Mouse (Mus musculus) fat pad, adult 2 months (tissue): Measurements from ENCODE around the gene Col25a1.

ENCODE experiments used
- DNase-seq: peaks from one replicate; pipeline ENCODE4 v3.0.0-alpha.2; 2011; ENCODE audit warnings: low read depth, low spot score; ENCODE audit errors: extremely low read depth

The Col25a1 gene

DNA sequence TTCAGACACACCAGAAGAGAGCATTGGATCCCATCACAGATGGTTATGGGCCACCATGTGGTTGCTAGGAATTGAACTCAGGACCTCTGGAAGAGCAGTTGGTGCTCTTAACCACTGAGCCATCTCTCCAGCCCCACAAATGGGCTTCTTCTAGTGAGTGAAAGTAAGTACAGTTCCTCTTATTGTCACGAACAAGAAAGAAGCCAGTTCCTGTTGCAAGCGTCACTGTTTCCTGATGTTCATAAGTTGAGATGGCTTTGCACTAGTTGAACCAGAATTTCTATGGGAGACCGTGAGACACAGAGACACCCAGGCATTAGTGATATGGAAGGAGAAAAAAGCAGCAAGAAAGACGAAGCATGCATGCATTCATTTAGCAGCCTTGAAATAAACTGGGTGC lies 110.6 kb downstream of the Col25a1 start:
- DNase-seq: no peak

DNA sequence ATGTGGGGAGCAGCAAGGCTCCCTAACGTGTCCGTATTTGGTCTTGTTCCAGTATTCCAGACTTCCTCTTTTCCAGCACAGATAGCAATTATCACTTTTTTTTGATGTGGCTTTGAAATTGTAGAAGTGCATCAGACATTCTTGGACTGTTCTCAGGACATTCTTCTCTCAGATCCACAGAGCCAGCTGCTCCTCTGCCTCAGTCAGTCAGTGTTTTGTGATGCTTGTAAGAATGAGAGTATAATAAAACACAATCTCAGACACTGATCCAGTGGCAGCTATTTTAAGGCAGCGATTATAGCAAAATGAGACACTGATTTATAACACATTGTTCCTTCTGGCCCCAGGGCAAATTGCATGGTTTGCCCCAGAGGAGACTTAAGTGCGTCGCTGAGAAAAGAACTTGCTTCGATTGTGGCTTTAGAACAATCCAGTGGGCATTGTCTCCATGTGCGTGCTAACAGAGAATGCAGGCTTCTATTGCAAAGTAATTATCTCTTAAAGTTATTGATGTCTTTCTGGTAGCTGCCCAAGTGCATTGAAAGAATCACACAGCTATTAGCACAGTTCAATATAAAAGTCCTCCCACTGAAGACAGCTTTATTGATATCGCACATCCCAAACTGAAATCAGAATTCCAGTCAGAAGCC lies 111.5 kb downstream of the Col25a1 start:
- DNase-seq: no peak

DNA sequence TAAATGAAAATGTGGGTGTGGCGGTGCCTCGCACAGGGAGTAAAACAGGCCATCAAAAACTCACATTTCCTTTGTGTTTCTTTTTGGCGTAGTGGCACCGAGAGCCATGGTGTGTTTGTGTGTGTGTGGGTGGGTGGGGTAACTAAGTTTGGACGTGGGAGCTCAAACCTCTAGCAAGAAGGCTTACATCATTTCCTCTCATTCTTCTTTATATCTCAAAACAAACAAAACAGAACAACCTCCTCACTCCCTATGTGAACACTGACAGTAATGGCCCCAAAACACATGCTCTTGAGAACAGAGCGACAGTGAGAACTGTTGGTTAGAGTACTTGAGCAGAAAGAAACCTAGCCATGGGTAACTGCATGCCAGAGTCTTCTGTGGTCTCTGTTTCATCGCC lies 121.1 kb downstream of the Col25a1 start:
- DNase-seq: no peak

DNA sequence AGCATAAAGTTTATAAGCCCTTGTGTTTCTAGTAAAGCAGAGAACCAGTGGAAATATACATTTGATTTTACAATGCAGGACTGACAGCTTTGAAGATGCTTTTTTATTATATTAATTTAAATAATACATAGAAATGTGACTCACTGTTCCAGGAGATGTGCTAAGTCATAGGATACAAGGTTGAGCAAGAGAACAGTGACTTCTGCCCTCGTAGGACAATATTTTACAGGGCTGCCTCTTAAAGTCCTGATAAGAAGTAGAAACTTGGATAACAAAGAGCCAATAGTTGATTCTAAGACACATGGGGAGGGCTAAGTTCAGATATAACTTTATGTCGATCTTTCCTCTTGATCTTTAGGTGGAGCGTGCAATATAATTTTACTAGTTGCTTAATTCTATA lies 124.8 kb downstream of the Col25a1 start:
- no peak for DNase-seq

DNA sequence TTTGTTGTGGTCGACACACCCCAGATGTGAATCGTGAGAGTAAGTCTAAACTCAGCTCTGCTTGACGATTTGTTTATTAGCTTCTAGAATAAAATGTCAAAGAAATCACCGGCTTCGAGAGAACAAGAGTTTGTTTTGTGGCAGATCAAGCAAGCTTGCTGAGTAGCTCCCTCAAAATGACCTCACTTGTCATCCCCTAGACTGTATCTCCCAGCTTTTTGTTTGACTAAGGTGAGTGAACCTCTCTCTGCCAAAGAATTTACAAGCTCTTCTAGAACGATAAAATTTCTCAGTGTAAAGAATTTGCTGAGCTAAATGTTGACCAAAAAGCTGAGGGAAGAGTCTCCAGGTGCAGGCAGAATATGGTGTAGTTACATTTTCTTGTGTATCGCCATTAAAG lies 125.3 kb downstream of the Col25a1 start:
- DNase-seq: no peak

DNA sequence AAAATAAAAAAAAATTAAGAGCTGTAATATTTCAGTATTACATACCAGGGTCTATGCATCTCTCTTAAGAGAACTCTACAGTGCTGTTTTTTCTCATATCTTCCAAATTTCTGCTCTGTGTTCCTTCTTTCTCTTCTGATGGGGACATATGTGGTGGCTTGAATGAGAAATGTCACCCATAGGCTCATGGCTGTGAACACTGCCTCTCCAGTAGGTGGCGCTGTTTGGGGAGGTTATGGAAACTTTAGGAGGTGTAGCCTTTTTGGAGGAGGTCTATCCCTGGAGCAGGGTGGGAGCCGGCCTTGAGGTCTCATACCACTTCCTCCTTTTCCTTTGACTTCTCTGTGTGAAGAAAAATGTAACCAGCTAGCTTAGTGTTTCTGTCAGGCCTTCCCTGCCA lies 128.4 kb downstream of the Col25a1 start:
- no peak for DNase-seq

DNA sequence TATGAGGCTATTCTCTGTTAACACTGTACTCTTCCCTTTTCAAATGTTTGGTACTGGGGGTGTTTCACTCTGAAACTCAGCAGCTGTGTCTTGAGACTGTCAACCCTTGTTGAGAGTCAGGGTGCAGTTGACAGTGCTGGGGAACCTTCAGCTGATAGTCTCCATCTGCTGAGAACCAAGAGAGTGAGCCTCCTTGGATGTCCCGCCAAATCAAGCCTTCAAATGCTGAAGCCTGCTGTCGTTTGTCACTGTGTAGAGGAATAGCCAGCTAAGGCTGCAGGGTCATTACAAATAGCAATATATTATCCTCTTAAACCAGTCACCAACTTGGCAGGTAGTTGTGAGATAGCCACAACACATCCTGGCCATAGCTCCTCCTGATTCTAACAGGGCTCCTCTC lies 129.0 kb downstream of the Col25a1 start:
- DNase-seq: no peak

DNA sequence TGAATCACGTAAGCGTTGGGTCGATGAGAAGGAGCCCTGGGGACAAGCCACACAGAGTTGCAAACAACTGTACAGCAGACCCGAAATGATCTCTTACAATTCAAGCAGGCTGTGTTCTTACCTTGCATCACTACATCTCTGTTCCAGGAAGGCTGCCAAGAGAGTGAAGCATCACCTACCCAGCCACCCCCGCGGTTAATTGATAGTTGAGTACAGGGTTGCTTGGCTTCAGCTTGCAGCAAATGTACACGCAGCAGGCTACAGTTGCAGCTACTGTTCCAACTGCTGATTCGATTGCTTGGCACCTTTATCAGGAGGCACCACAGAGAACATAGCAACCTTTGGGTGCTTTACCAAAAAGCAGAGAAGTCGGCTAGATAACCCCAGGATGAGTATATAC lies 133.8 kb downstream of the Col25a1 start:
- no peak for DNase-seq

DNA sequence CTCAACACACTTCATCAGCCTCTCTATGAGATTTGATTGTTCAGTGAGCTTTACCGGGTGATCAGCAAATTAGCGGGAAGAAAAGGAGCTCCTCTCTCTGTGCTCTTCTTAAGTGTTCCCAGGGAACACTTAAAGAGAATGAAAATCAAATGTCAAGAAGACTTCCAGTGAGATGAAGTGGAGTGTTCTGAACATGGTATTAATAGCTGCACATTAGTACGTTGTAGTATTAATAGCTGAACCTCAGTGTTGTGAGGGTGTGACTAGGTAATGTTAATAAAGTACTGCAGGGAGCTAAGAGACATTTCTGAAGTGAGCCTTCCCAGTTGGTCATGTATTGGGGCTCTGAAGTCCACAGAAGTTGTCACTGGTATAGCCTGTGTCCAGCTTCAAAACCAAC lies 139.2 kb downstream of the Col25a1 start:
- DNase-seq: no peak

DNA sequence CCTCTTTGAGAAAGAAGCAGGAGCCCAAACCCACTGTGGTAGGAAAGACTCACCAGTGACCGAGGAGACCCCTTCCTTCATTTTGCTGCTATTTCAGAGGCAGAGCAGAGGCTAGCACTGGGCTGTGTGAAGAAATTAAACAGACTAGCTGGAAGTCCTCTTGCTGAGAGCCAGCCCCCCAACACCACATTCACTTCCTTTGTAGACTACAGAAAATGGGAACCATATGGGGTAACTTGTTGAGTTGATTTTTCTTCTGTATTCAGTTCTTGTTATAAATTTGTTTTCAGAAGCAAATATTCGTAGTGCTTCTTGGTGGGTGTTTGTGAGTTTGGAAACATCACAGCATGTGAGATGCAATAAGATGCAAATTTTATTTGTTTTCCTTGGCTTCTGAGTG lies 142.6 kb downstream of the Col25a1 start:
- no peak for DNase-seq

DNA sequence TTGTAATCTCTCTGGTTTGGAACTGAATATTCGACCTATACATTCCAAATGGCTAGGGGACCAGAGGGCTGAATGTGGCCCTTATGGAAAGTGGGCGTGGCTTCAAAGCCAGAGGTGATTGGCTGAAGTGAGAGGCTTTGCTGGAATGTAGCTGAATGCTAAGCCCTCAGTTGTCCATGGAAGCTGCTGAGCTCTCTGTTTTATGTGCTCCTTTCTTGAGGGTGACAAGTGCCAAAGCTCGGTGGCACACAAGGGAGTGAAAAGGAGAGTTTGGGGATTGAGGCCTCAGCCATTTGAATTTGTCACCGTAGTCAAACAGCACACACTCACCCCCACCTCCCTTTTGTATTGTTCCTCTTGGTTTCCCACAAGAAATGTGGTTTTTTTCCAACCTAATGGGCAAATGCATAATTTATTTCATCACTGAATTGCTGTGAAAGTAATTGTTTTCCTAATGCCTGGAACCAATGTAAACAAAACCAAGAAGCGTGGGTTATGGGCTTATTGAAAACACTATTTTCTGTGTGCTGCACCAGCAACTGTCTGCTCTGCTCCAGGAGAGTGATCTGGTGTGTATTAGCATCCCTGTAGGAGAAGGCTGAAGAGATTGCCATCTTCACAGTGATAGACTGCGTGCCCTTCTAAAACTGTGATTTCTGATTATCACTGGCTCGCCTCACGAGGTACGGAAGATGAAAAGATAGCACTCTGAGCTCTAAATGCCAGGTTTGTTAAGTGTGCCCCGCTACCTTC lies 147.2 kb downstream of the Col25a1 start:
- DNase-seq: no peak

DNA sequence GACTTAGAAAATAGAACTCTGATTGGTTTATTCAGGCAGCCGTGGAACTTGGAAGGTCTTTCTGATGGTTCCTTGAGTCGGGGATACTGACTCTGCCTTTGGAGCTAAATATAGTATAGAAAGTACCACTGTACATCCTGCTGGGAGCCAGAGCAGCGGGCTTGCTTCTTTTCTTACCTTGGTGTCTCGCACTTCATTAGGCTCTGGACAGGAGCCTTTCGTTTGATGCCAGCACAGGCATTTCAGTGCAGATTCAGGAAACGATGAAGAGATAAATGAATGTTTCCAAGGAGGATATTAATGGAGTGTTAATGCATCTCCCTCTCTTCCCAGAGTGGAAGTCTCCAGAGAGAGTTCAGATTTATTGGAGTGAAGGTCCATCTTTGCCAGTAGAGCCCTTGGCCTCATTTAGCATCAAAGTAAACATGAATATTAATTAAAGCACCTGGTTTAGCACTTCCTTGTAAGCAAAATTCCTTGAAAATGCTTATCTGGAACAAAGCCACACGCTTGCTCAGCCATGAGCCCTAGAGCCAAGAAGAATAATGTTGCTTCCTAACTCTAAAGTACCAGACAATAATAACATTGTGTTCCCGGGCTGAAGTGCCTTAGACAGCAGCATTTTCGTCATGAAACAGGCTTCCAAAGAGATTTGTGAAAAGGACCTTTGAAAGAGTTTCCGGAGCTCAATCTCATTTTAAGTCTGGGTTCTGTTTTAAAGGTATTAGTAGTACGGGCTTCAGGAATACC lies 151.9 kb downstream of the Col25a1 start:
- no peak for DNase-seq

DNA sequence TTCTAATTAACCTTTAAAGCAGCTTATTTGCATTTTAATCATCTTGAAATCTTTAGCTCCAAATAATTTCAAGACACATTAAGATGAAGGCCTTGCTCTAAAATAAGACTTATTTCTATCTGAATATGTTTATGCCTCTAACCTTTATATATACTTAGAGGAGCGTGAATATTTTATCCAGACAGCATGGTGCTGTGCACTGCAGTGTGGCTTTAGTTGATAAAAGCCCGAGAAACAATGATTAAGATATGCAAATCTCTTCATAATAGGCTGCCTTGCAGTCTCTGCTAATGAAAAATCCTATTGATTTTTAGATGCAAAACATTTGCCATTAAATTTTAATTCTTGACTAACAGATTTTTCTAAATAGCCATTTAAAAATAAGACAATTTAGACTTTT lies 156.8 kb downstream of the Col25a1 start:
- no peak for DNase-seq

DNA sequence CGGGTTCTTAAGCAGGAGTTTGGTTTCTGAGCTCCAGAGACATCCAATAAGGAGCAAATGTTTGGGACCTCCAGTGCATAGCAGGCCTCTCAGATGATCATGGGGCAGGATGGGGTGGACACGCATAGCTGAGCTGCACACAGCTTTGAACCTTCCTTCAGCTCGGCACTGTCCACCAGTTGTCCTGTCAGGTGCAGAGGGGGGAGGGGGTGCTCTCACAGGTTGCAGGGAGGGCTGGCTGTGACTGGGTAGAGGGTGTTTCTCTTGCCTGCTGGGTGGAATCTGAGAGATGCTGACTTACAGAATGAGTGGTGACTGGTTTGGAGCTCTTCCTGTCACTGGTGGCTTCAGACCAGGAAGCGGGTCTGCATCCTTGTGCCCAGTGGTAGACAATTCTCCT lies 157.5 kb downstream of the Col25a1 start:
- no peak for DNase-seq

DNA sequence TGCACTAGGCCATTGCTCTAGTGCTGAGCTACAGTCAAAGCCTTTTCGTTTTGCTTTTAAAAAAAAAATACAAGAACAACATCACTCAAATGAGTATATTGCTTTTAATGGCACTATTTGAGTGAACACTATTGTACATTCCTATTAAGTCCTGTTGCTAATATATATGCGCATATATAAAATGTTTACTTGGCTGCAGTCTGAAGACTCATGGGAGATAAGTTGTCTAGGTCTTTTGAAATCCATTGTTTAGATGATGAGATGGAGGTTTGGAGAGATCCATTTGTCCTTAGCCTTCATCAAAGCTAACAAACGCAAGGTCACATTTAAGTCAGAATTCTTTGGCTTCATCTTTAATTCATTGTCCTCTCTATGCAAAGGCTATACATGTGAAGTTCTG lies 157.9 kb downstream of the Col25a1 start:
- DNase-seq: no peak

DNA sequence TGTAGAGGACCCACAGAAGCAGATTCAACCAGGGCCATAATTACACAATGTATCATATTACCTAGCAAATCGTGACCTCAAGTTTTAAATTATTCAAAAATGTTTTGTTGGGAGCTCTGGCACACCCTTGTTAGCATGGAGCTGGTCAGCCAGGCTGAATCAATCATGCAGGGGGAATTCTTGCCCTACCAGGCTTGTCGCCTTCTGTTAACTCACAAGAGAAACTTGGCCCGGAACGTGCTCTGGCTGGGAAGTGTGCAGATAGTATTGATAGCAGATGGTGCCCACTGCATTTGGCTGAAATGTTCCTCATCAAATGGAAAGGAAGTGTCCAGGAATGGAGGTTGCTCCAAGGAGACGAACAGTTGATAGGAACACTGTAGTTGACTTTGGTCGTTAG lies 158.9 kb downstream of the Col25a1 start:
- DNase-seq: no peak

DNA sequence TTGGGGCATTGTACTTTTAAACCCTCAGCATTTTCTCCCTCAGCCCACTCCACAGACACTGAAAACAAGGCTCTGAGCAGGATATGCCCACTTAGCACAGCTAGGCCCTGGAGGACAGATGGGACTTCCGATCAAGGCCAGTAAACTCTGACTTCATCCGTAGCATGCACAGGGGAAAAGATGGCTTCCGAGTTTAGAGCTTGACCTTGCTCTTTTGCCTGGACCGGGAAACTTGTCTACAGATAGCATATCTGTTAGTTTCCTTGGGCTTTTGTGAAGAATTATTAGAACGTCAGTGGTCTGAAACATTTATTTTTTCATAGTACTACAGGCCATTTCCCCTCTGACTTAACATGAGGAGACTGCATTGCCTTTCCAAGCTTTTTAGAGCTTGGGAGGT lies 159.4 kb downstream of the Col25a1 start:
- DNase-seq: no peak

DNA sequence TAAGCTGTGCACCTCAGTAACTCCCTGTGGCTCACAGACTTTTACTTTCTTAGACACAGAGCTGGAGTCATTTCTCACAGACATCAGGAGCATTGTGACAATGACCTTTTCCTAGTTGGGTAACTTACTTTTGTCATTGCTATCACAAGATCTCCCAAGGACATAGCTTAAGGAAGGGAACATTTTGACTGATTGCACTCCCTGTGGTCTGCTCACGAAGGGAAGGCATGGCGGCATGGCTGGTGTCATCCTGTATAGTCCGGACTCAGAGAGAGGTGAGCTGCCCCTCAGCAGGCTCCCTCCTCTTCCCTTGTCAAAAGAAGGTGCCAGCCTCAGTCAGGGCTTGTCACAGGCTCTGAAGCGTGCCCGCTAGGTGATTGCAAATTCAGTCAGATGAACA lies 160.6 kb downstream of the Col25a1 start:
- DNase-seq: no peak

DNA sequence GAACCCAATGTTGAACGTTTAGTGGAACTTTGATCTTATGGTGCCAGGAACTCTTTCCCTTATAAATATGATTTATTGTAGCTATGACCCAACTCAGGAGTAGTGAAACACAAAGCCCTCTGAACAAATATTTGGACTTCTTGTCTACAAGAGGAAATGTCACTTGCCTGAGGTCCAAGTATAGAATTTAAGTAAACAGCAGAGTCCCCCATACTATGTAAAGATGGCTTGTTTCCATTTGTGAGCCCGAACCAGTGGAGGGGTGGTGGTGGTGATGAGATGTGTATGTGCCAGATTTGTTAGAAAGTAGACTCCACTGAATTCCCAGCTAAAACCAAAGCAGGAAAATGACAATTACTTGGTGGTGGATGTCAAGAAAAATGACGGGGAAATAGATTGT lies 169.2 kb downstream of the Col25a1 start:
- DNase-seq: no peak

DNA sequence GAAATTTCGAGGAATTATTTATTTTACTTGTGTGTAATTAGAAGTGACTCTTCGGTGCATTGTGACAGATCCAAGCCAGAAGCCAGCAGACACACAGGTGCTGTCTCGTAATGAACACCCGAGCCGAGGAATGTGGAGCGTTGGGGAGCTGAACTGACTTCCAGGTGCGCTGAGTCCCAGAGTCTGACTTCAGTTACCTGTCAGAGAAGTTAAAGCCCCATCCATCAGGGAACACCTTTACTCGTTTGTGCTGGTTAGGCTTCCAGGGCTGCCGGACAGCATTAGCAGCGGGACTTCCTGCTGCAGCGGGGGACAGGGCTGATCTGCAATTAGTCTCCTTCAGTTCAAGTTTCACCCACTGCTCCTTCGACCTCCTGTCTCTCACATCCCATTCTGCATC lies 172.3 kb downstream of the Col25a1 start:
- DNase-seq: no peak

DNA sequence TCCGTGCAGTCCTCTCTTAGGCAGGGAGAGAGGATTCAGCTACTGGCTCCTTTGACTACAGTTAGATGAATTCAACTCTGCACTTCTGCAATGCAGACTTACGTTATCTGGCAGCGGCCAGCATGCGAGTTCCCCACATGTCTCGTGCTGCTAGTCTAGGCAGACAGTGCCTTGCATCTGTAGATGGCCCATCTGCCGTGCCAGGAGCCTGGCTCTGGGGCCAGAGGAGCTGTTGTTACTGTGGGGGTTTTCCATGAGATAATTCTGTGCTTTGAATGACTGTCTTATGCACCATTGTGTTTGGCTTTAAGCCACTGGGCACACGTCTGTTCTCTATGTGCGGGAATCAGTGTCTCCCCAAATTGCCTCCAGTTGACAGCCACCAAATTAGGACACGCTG lies 173.5 kb downstream of the Col25a1 start:
- no peak for DNase-seq

DNA sequence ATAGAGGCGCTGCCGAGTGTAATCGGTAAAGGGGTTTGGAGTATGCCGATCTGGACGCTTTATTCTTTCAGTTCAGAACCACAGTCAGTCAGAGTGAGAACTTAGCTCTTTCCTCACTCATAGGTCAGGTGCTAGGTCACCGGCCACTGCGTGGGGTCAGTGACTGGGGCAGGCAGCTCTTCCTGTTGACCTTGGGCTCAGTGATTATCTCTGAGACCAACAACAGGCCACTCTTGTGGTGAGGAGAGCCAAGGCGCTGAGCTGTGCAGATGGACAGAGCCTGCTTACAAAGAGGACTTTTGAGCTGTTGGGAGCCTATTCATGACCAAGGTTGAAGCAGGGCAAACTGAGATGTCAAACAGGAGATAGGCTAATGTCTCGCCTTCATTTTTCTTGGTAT lies 174.4 kb downstream of the Col25a1 start:
- no peak for DNase-seq
